Mouse (Mus musculus): Measurements from ENCODE around the gene Ints4. TPM values are rescaled to one million over a fixed set of nuclear protein-coding genes. Genes with fewer than 3 reads are reported as not detected.

Gene Ints4
- polyA plus RNA-seq, 1 experiment from 2014 or later: 35.5 TPM

DNA sequence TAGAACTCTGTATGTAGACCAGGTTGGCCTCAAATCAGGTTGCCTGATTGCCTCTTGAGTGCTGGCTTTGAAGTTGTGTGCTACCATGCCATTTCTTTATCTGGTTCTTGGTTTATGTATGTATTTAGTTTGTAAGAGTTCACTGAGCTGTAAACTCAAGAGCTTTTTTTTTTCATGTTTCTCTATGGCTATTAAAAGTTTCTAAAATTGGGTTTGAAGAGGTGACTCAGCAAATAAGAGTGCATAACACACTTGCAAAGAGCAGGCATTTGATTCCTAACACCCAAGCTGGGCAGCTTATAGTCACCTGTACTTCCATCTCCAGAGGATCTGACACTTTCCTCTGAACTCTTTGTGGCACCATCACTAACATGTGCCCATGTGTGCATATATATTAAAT, 14.3 kb downstream of the Ints4 start:
- H3K9me3 ChIP-seq (replicated peaks; ENCODE audit: control insufficient read depth, low read length, poor library complexity, severe bottlenecking): no peaks in the 10 kb centered on the region
- H3K36me3 ChIP-seq (ENCODE audit: control insufficient read depth, insufficient read depth, low read length): peaks cover 14% of the 10 kb centered on the region
- ATAC-seq: no peak
- no peak overlapping the region for H3K9ac ChIP-seq (ENCODE audit: low read depth, low read length)
- H3K4me3 ChIP-seq (ENCODE audit: low read depth, low read length): no peak overlapping the region
- no peaks in the 10 kb centered on the region for H3K27me3 ChIP-seq (ENCODE audit: control insufficient read depth, insufficient read depth, low read depth, low read length)
- H3K27ac ChIP-seq (ENCODE audit: low read length): no peak overlapping the region
- no peaks in the 10 kb centered on the region for H3K4me1 ChIP-seq (ENCODE audit: control insufficient read depth, insufficient read depth, low read length)
- no peak overlapping the region for H3K4me2 ChIP-seq (ENCODE audit: low read length)

- WGBS: 66% methylated on average over 5 of the region's 5 CpGs
- H3K36me3 ChIP-seq (ENCODE audit: control insufficient read depth, insufficient read depth, low read length): peaks cover 7% of the 10 kb centered on the region
- ATAC-seq: peak; percentile 60; the same call in 1 of the 2 replicates
- H3K9me3 ChIP-seq (replicated peaks; ENCODE audit: control insufficient read depth, low read length, poor library complexity, severe bottlenecking): no peaks in the 10 kb centered on the region
- no peak overlapping the region for H3K27ac ChIP-seq (ENCODE audit: low read length)
- no peak overlapping the region for H3K4me3 ChIP-seq (ENCODE audit: low read depth, low read length)
- no peak overlapping the region for H3K9ac ChIP-seq (ENCODE audit: low read depth, low read length)
- no peaks in the 10 kb centered on the region for H3K4me1 ChIP-seq (ENCODE audit: control insufficient read depth, insufficient read depth, low read length)
- no peak overlapping the region for H3K4me2 ChIP-seq (ENCODE audit: low read length)
- no peaks in the 10 kb centered on the region for H3K27me3 ChIP-seq (ENCODE audit: control insufficient read depth, insufficient read depth, low read depth, low read length)
Measured at GRCm38 (mm10) chr7:97500555-97501209, 19.9 kb downstream of the Ints4 start.

DNA sequence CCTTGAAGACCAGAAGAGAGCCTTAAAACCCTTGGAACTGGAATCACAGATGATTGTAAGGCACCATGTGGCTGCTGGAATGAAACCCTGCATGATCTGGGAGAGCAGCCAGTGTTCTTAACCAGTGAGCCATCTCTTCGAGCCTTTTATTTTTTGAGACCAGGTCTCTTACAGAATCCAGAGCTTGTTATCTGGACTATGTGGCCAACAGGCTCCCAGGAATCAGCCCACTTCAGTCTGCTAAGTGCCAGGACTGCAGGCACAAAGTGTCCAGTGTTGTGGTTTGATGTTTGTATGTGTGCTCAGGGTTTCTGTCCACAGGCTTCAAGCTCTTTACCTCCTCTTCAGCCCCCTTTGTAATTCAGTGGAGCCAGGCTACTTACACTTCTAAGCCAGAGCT, 34.0 kb downstream of the Ints4 start:
- no peaks in the 10 kb centered on the region for H3K27me3 ChIP-seq (ENCODE audit: control insufficient read depth, insufficient read depth, low read depth, low read length)
- H3K4me3 ChIP-seq (ENCODE audit: low read depth, low read length): no peak overlapping the region
- H3K27ac ChIP-seq (ENCODE audit: low read length): no peak overlapping the region
- H3K36me3 ChIP-seq (ENCODE audit: control insufficient read depth, insufficient read depth, low read length): peaks cover 33% of the 10 kb centered on the region
- H3K4me2 ChIP-seq (ENCODE audit: low read length): no peak overlapping the region
- H3K4me1 ChIP-seq (ENCODE audit: control insufficient read depth, insufficient read depth, low read length): no peaks in the 10 kb centered on the region
- ATAC-seq: no peak
- H3K9ac ChIP-seq (ENCODE audit: low read depth, low read length): no peak overlapping the region
- 60% methylated on average over 1 of the region's 1 CpGs for WGBS
- H3K9me3 ChIP-seq (replicated peaks; ENCODE audit: control insufficient read depth, low read length, poor library complexity, severe bottlenecking): no peaks in the 10 kb centered on the region

DNA sequence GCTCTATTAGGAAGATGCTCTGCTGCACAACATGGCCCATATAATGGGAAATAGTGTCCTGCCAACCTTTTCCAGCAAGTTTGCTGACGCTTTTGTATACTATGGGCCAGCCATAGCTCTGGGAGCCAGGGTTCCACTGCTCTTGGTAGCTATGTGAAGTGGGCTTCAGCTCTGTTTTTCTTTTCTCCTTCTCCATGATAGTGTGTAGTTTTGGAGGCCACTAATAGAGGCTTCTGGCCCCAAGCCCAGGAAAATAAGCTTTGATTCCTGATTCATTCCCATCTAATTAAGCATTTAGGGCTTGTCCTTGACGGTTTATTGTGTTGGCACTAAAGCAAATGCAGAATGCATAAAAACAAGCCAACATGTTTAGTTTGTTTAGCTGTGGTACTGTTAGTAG, 39.2 kb downstream of the Ints4 start:
- Histone ChIP-seq H3K9ac (ENCODE audit: low read depth, low read length) (no peak overlapping the region), H3K27me3 (ENCODE audit: control insufficient read depth, insufficient read depth, low read depth, low read length) (no peaks in the 10 kb centered on the region), H3K36me3 (ENCODE audit: control insufficient read depth, insufficient read depth, low read length) (peaks cover 28% of the 10 kb centered on the region), H3K4me3 (ENCODE audit: low read depth, low read length) (no peak overlapping the region), H3K4me1 (ENCODE audit: control insufficient read depth, insufficient read depth, low read length) (no peaks in the 10 kb centered on the region), H3K9me3 (replicated peaks; ENCODE audit: control insufficient read depth, low read length, poor library complexity, severe bottlenecking) (no peaks in the 10 kb centered on the region), H3K4me2 (ENCODE audit: low read length) (no peak overlapping the region), H3K27ac (ENCODE audit: low read length) (no peak overlapping the region)
- no peak for ATAC-seq
- WGBS: 73% methylated on average over 2 of the region's 2 CpGs

DNA sequence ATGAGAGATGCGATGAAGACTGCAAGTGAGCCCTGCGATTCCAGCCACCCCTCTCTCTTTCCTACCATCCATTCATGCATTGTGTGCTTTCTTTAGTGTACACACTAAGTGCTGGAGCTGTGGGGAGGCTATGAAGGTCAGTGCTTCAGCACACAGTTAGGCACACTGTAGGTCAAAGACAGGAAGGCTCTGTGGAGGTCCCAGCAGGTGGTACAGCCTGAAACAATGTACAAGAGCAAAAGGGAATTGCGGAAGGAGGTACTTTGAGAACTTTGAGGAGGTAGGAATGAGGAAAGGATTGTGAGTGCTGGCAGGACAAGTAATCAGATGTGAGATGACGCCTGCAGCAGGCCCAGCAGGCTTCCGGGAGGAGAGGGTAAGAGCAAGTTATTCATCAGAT, 54.8 kb downstream of the Ints4 start:
- Histone ChIP-seq H3K4me1 (ENCODE audit: control insufficient read depth, insufficient read depth, low read length) (no peaks in the 10 kb centered on the region), H3K27ac (ENCODE audit: low read length) (no peak overlapping the region), H3K36me3 (ENCODE audit: control insufficient read depth, insufficient read depth, low read length) (peaks cover 29% of the 10 kb centered on the region), H3K4me2 (ENCODE audit: low read length) (no peak overlapping the region), H3K9me3 (replicated peaks; ENCODE audit: control insufficient read depth, low read length, poor library complexity, severe bottlenecking) (no peaks in the 10 kb centered on the region), H3K4me3 (ENCODE audit: low read depth, low read length) (no peak overlapping the region), H3K27me3 (ENCODE audit: control insufficient read depth, insufficient read depth, low read depth, low read length) (no peaks in the 10 kb centered on the region), H3K9ac (ENCODE audit: low read depth, low read length) (no peak overlapping the region)
- WGBS: 92% methylated on average over 5 of the region's 5 CpGs
- ATAC-seq: no peak

DNA sequence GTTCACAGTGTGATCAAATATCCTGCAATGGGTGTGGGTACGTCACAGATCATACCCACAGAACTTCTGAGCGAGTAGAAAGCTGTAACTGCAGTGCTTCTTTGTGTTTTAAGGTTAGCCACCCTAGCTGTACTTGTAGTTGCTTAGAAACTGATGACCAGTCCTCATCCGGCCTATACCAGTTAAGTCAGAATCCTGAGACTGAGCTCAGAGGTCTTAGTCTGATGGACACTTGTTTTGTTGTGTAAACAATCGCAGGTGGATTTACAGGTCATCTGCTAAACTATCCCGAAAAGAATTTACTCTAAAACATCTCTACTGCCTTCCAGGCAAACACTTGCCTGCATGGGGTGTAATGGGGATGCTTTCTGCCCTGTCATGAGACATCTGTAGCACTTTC, 55.8 kb downstream of the Ints4 start:
- no peak for ATAC-seq

DNA sequence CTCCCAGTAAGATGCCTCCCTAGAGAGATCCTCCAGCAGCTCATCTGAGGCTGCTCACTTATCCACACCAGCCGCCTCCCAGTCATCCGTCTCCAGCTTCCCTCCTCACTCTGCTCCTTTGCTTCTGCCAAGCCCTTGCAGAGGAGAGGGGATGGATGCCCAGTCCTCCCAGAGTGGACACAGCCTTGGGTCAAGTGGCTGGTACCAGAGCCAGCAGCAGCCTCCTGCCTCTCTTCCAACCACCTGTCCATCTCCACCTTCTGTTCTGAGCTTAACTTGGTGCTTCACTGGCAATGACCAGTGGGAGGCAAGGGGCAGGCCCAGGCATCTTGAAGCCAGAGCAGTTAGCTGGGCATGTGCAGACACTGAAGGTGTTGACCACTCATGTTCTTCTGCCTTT, 65.7 kb downstream of the Ints4 start:
- H3K4me3 ChIP-seq (ENCODE audit: low read depth, low read length): no peak overlapping the region
- 100% methylated on average over 2 of the region's 2 CpGs for WGBS
- H3K27me3 ChIP-seq (ENCODE audit: control insufficient read depth, insufficient read depth, low read depth, low read length): no peaks in the 10 kb centered on the region
- no peaks in the 10 kb centered on the region for H3K9me3 ChIP-seq (replicated peaks; ENCODE audit: control insufficient read depth, low read length, poor library complexity, severe bottlenecking)
- H3K27ac ChIP-seq (ENCODE audit: low read length): no peak overlapping the region
- H3K9ac ChIP-seq (ENCODE audit: low read depth, low read length): no peak overlapping the region
- no peaks in the 10 kb centered on the region for H3K4me1 ChIP-seq (ENCODE audit: control insufficient read depth, insufficient read depth, low read length)
- ATAC-seq: no peak
- H3K4me2 ChIP-seq (ENCODE audit: low read length): no peak overlapping the region
- peaks cover 11% of the 10 kb centered on the region for H3K36me3 ChIP-seq (ENCODE audit: control insufficient read depth, insufficient read depth, low read length)

More for the DNA sequence above, 55.8 kb downstream of the Ints4 start:
- 92% methylated on average over 5 of the region's 5 CpGs for WGBS
- Histone ChIP-seq H3K9ac (ENCODE audit: low read depth, low read length) (no peak overlapping the region), H3K4me3 (ENCODE audit: low read depth, low read length) (no peak overlapping the region), H3K9me3 (replicated peaks; ENCODE audit: control insufficient read depth, low read length, poor library complexity, severe bottlenecking) (no peaks in the 10 kb centered on the region), H3K27ac (ENCODE audit: low read length) (no peak overlapping the region), H3K27me3 (ENCODE audit: control insufficient read depth, insufficient read depth, low read depth, low read length) (no peaks in the 10 kb centered on the region), H3K36me3 (ENCODE audit: control insufficient read depth, insufficient read depth, low read length) (peaks cover 26% of the 10 kb centered on the region), H3K4me2 (ENCODE audit: low read length) (no peak overlapping the region), H3K4me1 (ENCODE audit: control insufficient read depth, insufficient read depth, low read length) (no peaks in the 10 kb centered on the region)

DNA sequence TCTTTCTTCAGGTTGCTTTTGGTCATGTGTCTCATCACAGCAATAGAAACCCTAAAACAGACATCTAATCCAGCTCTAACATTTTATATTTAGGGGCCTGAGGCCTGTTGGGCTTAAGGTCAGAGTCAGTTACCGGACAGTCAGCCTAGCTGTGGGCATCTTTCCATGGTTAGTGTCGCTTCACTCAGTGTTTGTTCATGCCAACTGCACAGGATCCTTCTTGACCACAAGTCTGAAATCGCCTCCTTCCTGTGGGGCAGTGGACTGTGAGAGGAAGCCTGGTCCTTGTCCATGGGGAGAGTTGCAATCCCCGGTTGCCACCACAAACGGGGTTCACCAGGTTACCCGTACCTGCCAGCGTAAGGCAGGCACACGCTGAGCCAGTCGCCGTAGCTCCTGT, 68.5 kb downstream of the Ints4 start:
- Histone ChIP-seq H3K4me1 (ENCODE audit: control insufficient read depth, insufficient read depth, low read length) (no peaks in the 10 kb centered on the region), H3K27me3 (ENCODE audit: control insufficient read depth, insufficient read depth, low read depth, low read length) (no peaks in the 10 kb centered on the region), H3K36me3 (ENCODE audit: control insufficient read depth, insufficient read depth, low read length) (no peaks in the 10 kb centered on the region), H3K27ac (ENCODE audit: low read length) (no peak overlapping the region), H3K9me3 (replicated peaks; ENCODE audit: control insufficient read depth, low read length, poor library complexity, severe bottlenecking) (no peaks in the 10 kb centered on the region), H3K9ac (ENCODE audit: low read depth, low read length) (no peak overlapping the region), H3K4me3 (ENCODE audit: low read depth, low read length) (no peak overlapping the region), H3K4me2 (ENCODE audit: low read length) (no peak overlapping the region)
- ATAC-seq: no peak
- 96% methylated on average over 10 of the region's 10 CpGs for WGBS

DNA sequence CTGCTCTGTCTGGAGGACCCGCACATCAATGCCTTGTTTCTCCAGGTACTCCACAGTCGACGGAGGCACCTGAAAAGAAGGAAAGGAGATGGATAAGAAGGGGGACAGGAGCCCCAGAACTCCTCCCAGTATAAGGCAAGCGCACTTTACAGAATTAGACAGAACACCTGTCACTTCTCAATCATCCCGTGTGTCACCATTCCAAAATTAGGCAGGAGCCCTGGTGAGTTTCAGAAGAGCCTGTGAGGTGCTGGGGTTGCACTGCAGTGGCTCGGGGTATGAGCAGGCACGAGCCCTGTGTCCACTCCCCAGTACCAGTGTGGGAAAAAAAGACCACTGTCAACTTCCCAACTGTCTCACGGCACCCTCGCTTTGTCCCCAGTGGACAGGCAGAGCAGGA, 69.9 kb downstream of the Ints4 start:
- Histone ChIP-seq H3K4me1 (ENCODE audit: control insufficient read depth, insufficient read depth, low read length) (no peaks in the 10 kb centered on the region), H3K9me3 (replicated peaks; ENCODE audit: control insufficient read depth, low read length, poor library complexity, severe bottlenecking) (no peaks in the 10 kb centered on the region), H3K27me3 (ENCODE audit: control insufficient read depth, insufficient read depth, low read depth, low read length) (no peaks in the 10 kb centered on the region), H3K4me3 (ENCODE audit: low read depth, low read length) (no peak overlapping the region), H3K4me2 (ENCODE audit: low read length) (no peak overlapping the region), H3K36me3 (ENCODE audit: control insufficient read depth, insufficient read depth, low read length) (no peaks in the 10 kb centered on the region), H3K27ac (ENCODE audit: low read length) (no peak overlapping the region), H3K9ac (ENCODE audit: low read depth, low read length) (no peak overlapping the region)
- WGBS: 84% methylated on average over 9 of the region's 9 CpGs
- ATAC-seq: no peak

All from midbrain, embryonic 16.5 days (tissue).